Mouse (Mus musculus) adipocyte (in vitro differentiated cells): Measurements from ENCODE around the gene Tk2.

Experiments used
- DNase-seq: peaks from one replicate; pipeline ENCODE4 v3.0.0-alpha.2; 2016; ENCODE audit warnings: low spot score

Gene Tk2

DNA sequence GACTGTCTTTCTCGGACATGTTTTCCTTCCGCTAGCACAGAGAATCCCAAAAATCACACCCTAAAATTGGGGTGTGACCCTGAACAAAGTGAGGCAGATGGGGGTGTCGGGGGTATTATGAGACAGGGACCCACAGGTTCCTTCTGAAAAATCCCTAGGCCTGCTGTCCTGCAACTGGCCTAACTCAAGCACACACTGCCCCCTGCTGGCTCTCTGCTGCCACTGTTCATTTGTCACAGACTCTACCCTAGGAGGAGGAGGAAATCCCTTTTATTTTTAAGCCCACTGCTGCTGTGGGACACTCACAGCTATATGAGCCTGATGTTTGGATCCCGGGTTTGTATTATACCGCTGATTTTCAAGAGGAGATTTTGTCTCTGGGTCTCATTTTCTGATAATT lies 28.6 kb downstream of the Tk2 start:
- DNase-seq, result peak; percentile 83

- peak; percentile 28 for DNase-seq
These were observed 29.3 kb downstream of the Tk2 start for GRCm38 (mm10) chr8:104219079-104219478.

DNA sequence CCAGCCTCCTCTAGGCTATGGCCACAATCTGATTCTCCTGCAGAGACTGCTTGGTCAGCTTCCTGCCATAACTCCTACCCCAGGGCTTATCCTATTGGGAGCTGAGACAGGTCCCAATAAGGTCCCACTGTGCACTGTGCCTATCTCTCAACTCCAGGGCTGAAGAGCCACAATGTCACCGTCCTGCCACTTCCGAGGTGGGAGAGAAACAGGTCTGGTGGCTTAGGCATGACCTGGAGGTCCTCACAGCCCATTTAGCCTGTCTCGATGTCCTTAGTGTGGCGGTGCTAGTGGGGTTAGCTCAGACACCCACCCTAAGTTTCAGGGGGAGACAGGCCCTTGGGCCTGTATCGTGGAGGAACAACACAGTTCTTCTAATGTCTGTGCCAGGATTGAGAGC lies 30.8 kb downstream of the Tk2 start:
- no peak for DNase-seq

GRCm38 (mm10) chr8:104205292-104205691 lies 43.1 kb downstream of the Tk2 start:
- DNase-seq, result no peak

DNA sequence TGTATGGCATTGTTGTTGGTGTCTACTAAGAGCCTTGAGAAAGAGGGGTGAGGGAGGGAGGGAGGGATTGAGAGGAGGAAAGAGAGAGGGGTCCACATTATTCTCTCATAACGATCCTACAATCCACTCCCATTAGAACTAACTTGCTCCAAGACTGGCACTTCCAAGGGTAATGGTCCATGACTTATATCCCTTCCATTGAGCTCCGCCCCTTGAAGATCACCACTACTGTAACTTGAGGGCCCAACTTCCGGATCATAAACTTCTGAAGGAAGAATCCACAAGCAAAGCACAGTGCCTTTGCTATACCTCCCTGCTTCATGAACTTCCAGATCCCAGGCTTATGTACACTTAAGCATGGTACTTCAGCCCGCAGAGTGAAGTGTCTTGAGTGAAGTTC lies 46.0 kb downstream of the Tk2 start:
- no peak for DNase-seq

DNA sequence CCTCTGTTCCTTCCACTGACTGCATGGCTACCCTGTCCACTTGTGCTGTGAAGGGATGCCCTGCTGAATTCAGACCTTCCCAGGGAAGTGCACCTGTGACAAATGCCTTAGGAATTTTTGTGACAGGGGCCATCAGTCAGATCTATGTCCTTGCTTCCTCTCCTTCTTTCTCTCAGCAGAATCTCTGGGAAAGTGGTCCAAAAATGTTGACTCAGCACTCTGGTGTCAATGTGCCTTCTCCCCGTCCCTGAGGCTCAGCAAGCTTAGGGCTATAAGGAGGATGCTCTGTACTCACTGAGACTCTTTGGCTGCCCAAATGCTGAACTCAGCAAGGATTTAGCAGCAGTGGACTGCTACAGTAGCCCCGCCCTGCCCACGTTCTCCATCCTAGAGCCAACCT lies 46.7 kb downstream of the Tk2 start:
- no peak for DNase-seq

- no peak for DNase-seq
These were observed 48.6 kb downstream of the Tk2 start for GRCm38 (mm10) chr8:104199802-104200201.

- DNase-seq, result peak; percentile 7
These were observed 56.9 kb downstream of the Tk2 start for GRCm38 (mm10) chr8:104191496-104191895.

GRCm38 (mm10) chr8:104190777-104191468 lies 57.4 kb downstream of the Tk2 start:
- no peak for DNase-seq

DNA sequence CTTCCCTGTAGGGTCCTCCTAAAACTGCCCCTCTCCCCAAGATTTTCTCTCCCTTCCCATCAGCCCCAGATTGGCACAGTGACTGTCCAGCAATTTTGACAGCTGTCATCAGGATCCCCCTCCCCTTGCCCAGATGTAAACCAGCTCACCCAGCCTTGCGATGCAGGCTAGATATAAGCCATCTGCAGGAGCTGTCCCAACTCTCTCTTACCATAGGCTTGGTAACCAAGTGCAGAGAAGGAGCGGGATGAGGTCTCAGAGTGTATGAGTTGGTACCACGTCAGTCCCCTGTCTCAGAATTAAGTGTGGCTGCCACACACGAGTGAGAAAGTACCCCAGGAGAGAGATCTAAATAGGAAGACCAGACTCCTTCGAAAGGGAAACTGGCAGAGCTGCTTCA lies 59.9 kb downstream of the Tk2 start:
- DNase-seq, result no peak

DNA sequence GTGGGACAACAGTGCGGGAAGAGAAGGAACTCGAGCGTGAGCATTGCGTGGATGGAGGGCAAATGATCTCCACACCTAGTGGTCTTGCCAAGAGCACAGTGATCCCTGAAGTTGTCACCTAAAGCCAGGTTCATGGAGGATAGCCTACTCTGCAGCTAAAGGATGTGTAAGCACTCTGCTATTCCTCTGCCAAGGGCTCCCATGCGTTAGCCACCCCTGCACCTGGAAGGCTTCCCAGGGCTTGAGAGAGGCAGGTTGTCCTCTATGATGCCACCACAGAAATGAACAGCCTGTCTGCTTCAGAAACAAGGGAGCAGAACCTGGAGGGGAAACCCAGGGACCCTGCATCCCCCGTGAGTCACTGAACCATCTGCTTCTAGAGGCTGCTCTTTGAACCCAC lies 60.7 kb downstream of the Tk2 start:
- DNase-seq, result no peak

DNA sequence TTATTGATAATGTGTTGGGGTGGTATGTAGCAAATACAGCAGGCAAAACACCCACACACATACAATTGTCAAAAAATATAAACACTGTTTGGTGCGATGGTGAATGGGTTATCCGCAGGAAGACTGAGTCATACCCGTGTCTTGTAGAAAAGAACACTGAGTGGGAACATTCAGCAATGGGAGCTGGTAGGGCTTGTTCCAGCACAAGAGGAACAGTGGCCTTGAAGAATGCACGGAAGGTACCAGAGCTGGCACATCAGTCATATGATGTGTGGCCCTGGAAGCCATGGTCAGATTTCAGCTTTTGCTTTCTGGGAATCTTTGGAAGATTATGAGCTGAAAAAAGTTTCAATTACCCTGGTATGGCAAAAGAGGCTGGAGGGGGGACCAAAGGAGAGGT lies 61.5 kb downstream of the Tk2 start:
- no peak for DNase-seq

DNA sequence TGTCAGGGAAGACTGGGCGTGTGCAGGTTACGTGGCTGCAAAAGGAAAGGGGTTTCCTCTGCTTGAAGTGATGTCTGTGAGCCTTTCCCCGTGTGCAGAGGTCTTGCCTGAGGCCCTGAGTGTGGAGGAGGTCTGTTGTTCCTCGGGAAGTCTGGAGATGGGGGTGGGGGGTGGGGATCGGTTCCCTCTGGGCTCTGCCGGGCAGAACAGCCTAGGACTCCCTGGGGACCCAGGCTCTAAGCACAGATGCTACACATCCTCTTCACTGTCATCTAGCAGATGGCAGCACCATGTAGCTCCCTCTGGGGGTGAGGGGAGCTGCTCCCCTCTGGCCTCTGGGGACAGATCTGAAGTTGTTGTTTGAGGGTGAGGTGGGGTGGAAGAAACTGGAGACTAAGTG lies 63.5 kb downstream of the Tk2 start:
- DNase-seq, result no peak

DNA sequence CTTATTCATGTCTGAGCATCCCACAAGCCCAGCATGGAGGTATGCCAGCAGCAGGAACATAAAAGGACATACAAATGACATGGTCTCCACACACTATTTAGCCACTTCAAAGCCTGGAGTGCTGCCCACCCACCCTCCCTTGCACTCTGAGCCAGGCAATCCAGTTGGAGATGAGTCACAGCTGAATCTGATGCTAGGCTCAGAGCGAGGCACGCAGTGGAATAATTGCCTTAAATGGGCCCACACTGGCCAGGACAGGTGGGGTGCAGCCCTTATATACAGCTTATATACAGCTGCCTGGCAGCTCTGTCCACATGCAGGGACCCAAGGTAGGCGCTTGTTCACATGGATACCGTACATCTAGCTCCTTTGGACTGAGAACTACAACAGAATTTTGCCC lies 71.3 kb downstream of the Tk2 start:
- no peak for DNase-seq
